Mouse (Mus musculus) lung, adult 2 months (tissue): Measurements from ENCODE around the gene 3110009E18Rik. TPM values are rescaled to one million over a fixed set of nuclear protein-coding genes. Genes with fewer than 3 reads are reported as not detected.

ENCODE experiments used
- DNase-seq: peaks from one replicate; pipeline ENCODE4 v3.0.0; 2022
- H3K4me1 ChIP-seq: fragments of 200-500 bp; 2 replicates; pipeline ENCODE4 v1.6.1; 2011; ENCODE audit warnings: low read length; ENCODE audit not compliant: control insufficient read depth, insufficient read depth
- H3K4me3 ChIP-seq: fragments of 200-500 bp; replicated peaks from 2 replicates; pipeline ENCODE3; 2011; ENCODE audit warnings: low read depth, mild to moderate bottlenecking, control low read depth, low read length; ENCODE audit errors: extremely low read depth
- CTCF ChIP-seq: fragments of 200-500 bp; IDR thresholded peaks from 2 replicates; pipeline ENCODE4 v1.5.1; 2011; ENCODE audit warnings: mild to moderate bottlenecking, low read length, control low read depth; ENCODE audit not compliant: insufficient read depth
- POLR2A ChIP-seq: fragments of 200-500 bp; IDR thresholded peaks from 2 replicates; pipeline ENCODE4 v1.6.1; 2011; ENCODE audit warnings: low read depth, mild to moderate bottlenecking, control low read depth, low read length, borderline replicate concordance; ENCODE audit errors: extremely low read depth
- WGBS: fragments of 180-500 bp; shearing (Covaris S2); methylation state at CpG from one replicate; pipeline ENCODE4 v1.1.7; 2018; 5-methylcytosine and 5-hydroxymethylcytosine counted together
- polyA plus RNA-seq: library from polyadenylated mRNA; depleted of rRNA; stranded (reverse); fragments of >200 nt; gene quantifications from 2 replicates; pipeline ENCODE4 v1.2.3, GENCODE M21; 2012

3110009E18Rik gene
- polyA plus RNA-seq, 1 experiment, result 1.5 TPM

GRCm38 (mm10) chr1:120135934-120136786, 15.2 kb downstream of the 3110009E18Rik start:
- TF ChIP-seq CTCF (no peak), POLR2A (no peak)
- no peak for DNase-seq
- Histone ChIP-seq H3K4me3 (no peak overlapping the region), H3K4me1 (no peaks in the 10 kb centered on the region)
- 71% methylated on average over 7 of the region's 7 CpGs for WGBS

GRCm38 (mm10) chr1:120138923-120139540, 18.0 kb downstream of the 3110009E18Rik start:
- no peaks in the 10 kb centered on the region for H3K4me1 ChIP-seq

GRCm38 (mm10) chr1:120140144-120140693, 19.2 kb downstream of the 3110009E18Rik start:
- 85% methylated on average over 9 of the region's 9 CpGs for WGBS
- no peak overlapping the region for H3K4me3 ChIP-seq
- no peaks in the 10 kb centered on the region for H3K4me1 ChIP-seq
- no peak for DNase-seq
- TF ChIP-seq CTCF (no peak), POLR2A (no peak)

More at GRCm38 (mm10) chr1:120138923-120139540, 18.0 kb downstream of the 3110009E18Rik start:
- no peak overlapping the region for H3K4me3 ChIP-seq
- TF ChIP-seq POLR2A, result no peak
- TF ChIP-seq CTCF, result no peak
- no peak for DNase-seq
- WGBS, result 57% methylated on average over 7 of the region's 7 CpGs

GRCm38 (mm10) chr1:120142551-120142950, 21.6 kb downstream of the 3110009E18Rik start:
- TF ChIP-seq CTCF (no peak), POLR2A (no peak)

GRCm38 (mm10) chr1:120145527-120146216, 24.7 kb downstream of the 3110009E18Rik start:
- H3K4me3 ChIP-seq, result no peak overlapping the region
- TF ChIP-seq POLR2A (no peak), CTCF (no peak)
- DNase-seq, result no peak
- 86% methylated on average over 8 of the region's 8 CpGs for WGBS
- H3K4me1 ChIP-seq, result no peaks in the 10 kb centered on the region

More at GRCm38 (mm10) chr1:120142551-120142950, 21.6 kb downstream of the 3110009E18Rik start:
- no peak overlapping the region for H3K4me3 ChIP-seq
- DNase-seq, result peak; percentile 10
- H3K4me1 ChIP-seq, result no peaks in the 10 kb centered on the region
- 53% methylated on average over 5 of the region's 5 CpGs for WGBS

- no peak overlapping the region for H3K4me3 ChIP-seq
- DNase-seq, result no peak
- no peaks in the 10 kb centered on the region for H3K4me1 ChIP-seq
- TF ChIP-seq CTCF (no peak), POLR2A (no peak)
Observed at GRCm38 (mm10) chr1:120146994-120147393, 26.0 kb downstream of the 3110009E18Rik start.

GRCm38 (mm10) chr1:120154232-120154631, 33.2 kb downstream of the 3110009E18Rik start:
- Histone ChIP-seq H3K4me1 (no peaks in the 10 kb centered on the region), H3K4me3 (no peak overlapping the region)
- no peak for DNase-seq
- TF ChIP-seq CTCF, result peak; percentile 57
- no peak for TF ChIP-seq POLR2A

GRCm38 (mm10) chr1:120155325-120155724, 34.3 kb downstream of the 3110009E18Rik start:
- 18% methylated on average over 1 of the region's 1 CpGs for WGBS
- peak; percentile 17 for DNase-seq
- no peaks in the 10 kb centered on the region for H3K4me1 ChIP-seq
- TF ChIP-seq POLR2A (no peak), CTCF (peak; percentile 86)
- no peak overlapping the region for H3K4me3 ChIP-seq

- H3K4me3 ChIP-seq, result no peak overlapping the region
- no peaks in the 10 kb centered on the region for H3K4me1 ChIP-seq
- TF ChIP-seq CTCF (no peak), POLR2A (no peak)
- 76% methylated on average over 9 of the region's 9 CpGs for WGBS
- no peak for DNase-seq
Observed at GRCm38 (mm10) chr1:120158474-120159127, 37.6 kb downstream of the 3110009E18Rik start.
